Comparison of ENCODE assay signal across 28 mouse cellular contexts in genomic region chr3:123983530-123983929, GRCm38 (mm10).
DNase-seq lines count a peak whose midpoint lies in the region; ATAC-seq and TF ChIP-seq lines count a peak whose summit lies in the region.
"Had no signal": no experiment of that assay in that cellular context is flagged by ENCODE, and none has a peak within 500 bp of the region (broad histone marks: within the 10 kb centered on the region; RNA-seq: fewer than 3 reads in every experiment).

No protein-coding gene starts in this region.

- no peak overlapping the region for H3K4me2 ChIP-seq in kidney, postnatal 0 days (ENCODE audit: low read length)
- no peak overlapping the region for H3K4me2 ChIP-seq in intestine, embryonic 15.5 days (replicated peaks)
- H3K4me2 ChIP-seq: forebrain, embryonic 12.5 days; heart, embryonic 15.5 days; hindbrain, embryonic 12.5 days; limb, embryonic 12.5 days; liver, embryonic 11.5 days; lung, embryonic 15.5 days; midbrain, embryonic 11.5 days had no signal

- H3K9me3 ChIP-seq in kidney, postnatal 0 days (replicated peaks; ENCODE audit: low read length): no peaks in the 10 kb centered on the region
- no peaks in the 10 kb centered on the region for H3K9me3 ChIP-seq in intestine, embryonic 15.5 days
- H3K9me3 ChIP-seq: forebrain, embryonic 12.5 days; heart, embryonic 10.5 days; heart, embryonic 15.5 days; hindbrain, embryonic 12.5 days; limb, embryonic 12.5 days; lung, embryonic 15.5 days had no signal

- 9% methylated on average over 1 of the region's 1 CpGs for WGBS in kidney, postnatal 0 days
- WGBS in intestine, embryonic 15.5 days: 25% methylated on average over 1 of the region's 1 CpGs

- H3K4me1 ChIP-seq in kidney, postnatal 0 days (replicated peaks; ENCODE audit: insufficient read depth, low read length): no peaks in the 10 kb centered on the region
- H3K4me1 ChIP-seq in intestine, embryonic 15.5 days (replicated peaks): no peaks in the 10 kb centered on the region
- H3K4me1 ChIP-seq: forebrain, embryonic 12.5 days; heart, embryonic 10.5 days; heart, embryonic 15.5 days; hindbrain, embryonic 12.5 days; limb, embryonic 12.5 days; lung, embryonic 15.5 days had no signal

- no peak overlapping the region for H3K27ac ChIP-seq in kidney, postnatal 0 days
- H3K27ac ChIP-seq in intestine, embryonic 15.5 days: no peak overlapping the region
- H3K27ac ChIP-seq: forebrain, embryonic 12.5 days; heart, embryonic 10.5 days; heart, embryonic 15.5 days; hindbrain, embryonic 12.5 days; hindbrain, postnatal 0 days; limb, embryonic 12.5 days; lung, embryonic 15.5 days had no signal

- H3K36me3 ChIP-seq in kidney, postnatal 0 days (ENCODE audit: insufficient read depth, low read length): no peaks in the 10 kb centered on the region
- H3K36me3 ChIP-seq in intestine, embryonic 15.5 days: no peaks in the 10 kb centered on the region
- H3K36me3 ChIP-seq: forebrain, embryonic 12.5 days; G1E; heart, embryonic 10.5 days; heart, embryonic 15.5 days; hindbrain, embryonic 12.5 days; limb, embryonic 12.5 days; lung, embryonic 15.5 days had no signal

- peak; percentile 11 for DNase-seq in kidney, postnatal 0 days (ENCODE audit: low spot score)
- no peak for DNase-seq in kidney, postnatal 14 days
- DNase-seq in mesoderm, embryonic 11.5 days (ENCODE audit: low read depth, low spot score): peak; percentile 10
- no peak for DNase-seq in adrenal gland, postnatal 4 days (ENCODE audit: low spot score in 2 of 2)
- DNase-seq in urinary bladder, postnatal 14 days (ENCODE audit: low spot score): no peak
- DNase-seq: adrenal gland, adult 8-10 months; cerebellum, adult 11 months; forebrain, postnatal 0 days; gastrocnemius, postnatal 25 days; heart, adult 11 months; heart, postnatal 36 days; kidney, adult 18-20 months; kidney, postnatal 10 days; layer of hippocampus, adult 9-11 months; thymus, postnatal 4 days had no signal

- H3K27me3 ChIP-seq in kidney, postnatal 0 days (ENCODE audit: insufficient read depth, low read length): no peaks in the 10 kb centered on the region
- H3K27me3 ChIP-seq in intestine, embryonic 15.5 days (replicated peaks): no peaks in the 10 kb centered on the region
- H3K27me3 ChIP-seq: forebrain, embryonic 12.5 days; heart, embryonic 15.5 days; hindbrain, embryonic 12.5 days; limb, embryonic 12.5 days; lung, embryonic 15.5 days had no signal

- no peak overlapping the region for H3K4me3 ChIP-seq in kidney, postnatal 0 days (replicated peaks; ENCODE audit: low read depth, low read length)
- H3K4me3 ChIP-seq in intestine, embryonic 15.5 days (replicated peaks): no peak overlapping the region
- H3K4me3 ChIP-seq: erythroblast, embryonic 14.5 days; forebrain, embryonic 12.5 days; heart, embryonic 10.5 days; heart, embryonic 15.5 days; hindbrain, embryonic 12.5 days; limb, embryonic 12.5 days; lung, embryonic 15.5 days had no signal

- no peak for TF ChIP-seq CTCF in kidney, postnatal 0 days (IDR thresholded peaks at IDR 0.05; ENCODE audit: low read depth)

- no peak overlapping the region for H3K9ac ChIP-seq in kidney, postnatal 0 days (ENCODE audit: low read depth, low read length)
- no peak overlapping the region for H3K9ac ChIP-seq in intestine, embryonic 15.5 days
- H3K9ac ChIP-seq: forebrain, embryonic 12.5 days; forebrain, postnatal 0 days; heart, embryonic 15.5 days; hindbrain, embryonic 12.5 days; limb, embryonic 12.5 days; lung, embryonic 15.5 days had no signal

- ATAC-seq in kidney, postnatal 0 days (replicated peaks; ENCODE audit: low FRiP score, low read depth): no peak
- ATAC-seq in intestine, embryonic 15.5 days: peak; percentile 17; the same call in 1 of the 2 replicates
- ATAC-seq: forebrain, postnatal 0 days; midbrain, embryonic 16.5 days had no signal

Comparison
In these comparisons a context has a peak if more than half of its experiments do, and no peak if none do; other contexts are left out.
1. DNase-seq: peak in kidney, postnatal 0 days (single experiment) and mesoderm, embryonic 11.5 days (single experiment); none in kidney, postnatal 14 days (single experiment), adrenal gland, postnatal 4 days (0 of 2) and urinary bladder, postnatal 14 days (single experiment).